Comparison of ENCODE assay signal across 23 mouse cellular contexts in the genomic region with DNA sequence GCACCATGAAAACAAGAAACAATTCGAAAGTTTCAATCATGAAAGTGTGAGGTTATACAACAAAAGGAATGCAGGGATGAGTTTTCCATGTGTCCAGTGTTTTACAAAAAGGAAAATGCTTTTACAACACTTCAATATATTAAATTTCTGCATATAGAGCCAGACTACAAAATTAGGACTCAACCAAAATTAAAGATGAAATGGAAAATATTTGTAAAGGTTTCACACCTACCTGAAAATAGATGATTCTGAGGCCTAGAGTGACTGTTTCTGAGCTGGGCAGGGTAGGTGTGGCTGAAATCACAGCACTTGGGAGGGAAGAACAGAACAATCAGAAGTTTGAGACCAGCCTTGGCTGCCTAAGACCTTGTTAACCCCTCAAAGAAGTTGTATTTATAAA.
"Had no signal": no experiment of that assay in that cellular context is flagged by ENCODE, and none has a peak within 500 bp of the region (broad histone marks: within the 10 kb centered on the region; RNA-seq: fewer than 3 reads in every experiment).

No protein-coding gene starts in this region.

- H3K9ac ChIP-seq: heart, embryonic 15.5 days; hindbrain, embryonic 14.5 days; limb, embryonic 13.5 days; limb, embryonic 15.5 days; liver, embryonic 12.5 days; liver, embryonic 14.5 days had no signal

- H3K27ac ChIP-seq: hindbrain, embryonic 14.5 days; limb, embryonic 13.5 days; limb, embryonic 15.5 days; liver, embryonic 12.5 days; liver, embryonic 14.5 days had no signal

- H3K36me3 ChIP-seq: heart, embryonic 13.5 days; heart, embryonic 15.5 days; limb, embryonic 13.5 days; limb, embryonic 15.5 days; liver, embryonic 12.5 days had no signal

- DNase-seq: gastrocnemius, adult 2 months; gastrocnemius, postnatal 10 days; gastrocnemius, postnatal 25 days; heart, postnatal 14 days; heart, postnatal 4 days; kidney, adult 11 months; kidney, adult 2 months; kidney, adult 9 months; kidney, postnatal 10 days; kidney, postnatal 25 days; layer of hippocampus, adult 9-11 months; layer of hippocampus, postnatal 36 days; left cerebral cortex, postnatal 4 days had no signal

- H3K4me2 ChIP-seq: heart, embryonic 11.5 days; heart, embryonic 13.5 days; heart, embryonic 15.5 days; hindbrain, embryonic 14.5 days; limb, embryonic 13.5 days; limb, embryonic 15.5 days; liver, embryonic 12.5 days had no signal

- H3K27me3 ChIP-seq: heart, embryonic 13.5 days; heart, embryonic 15.5 days; limb, embryonic 13.5 days; limb, embryonic 15.5 days; liver, embryonic 12.5 days had no signal

- H3K4me3 ChIP-seq: gastrocnemius, adult 2 months; heart, embryonic 13.5 days; heart, embryonic 15.5 days; limb, embryonic 13.5 days; limb, embryonic 15.5 days; liver, embryonic 12.5 days had no signal

- H3K9me3 ChIP-seq: heart, embryonic 13.5 days; heart, embryonic 15.5 days; limb, embryonic 13.5 days; limb, embryonic 15.5 days; liver, embryonic 12.5 days had no signal

- H3K4me1 ChIP-seq: limb, embryonic 15.5 days had no signal

- ATAC-seq: hindbrain, embryonic 16.5 days; intestine, embryonic 16.5 days; liver, embryonic 12.5 days had no signal
